Mouse (Mus musculus) lung, adult 2 months (tissue): ENCODE measurements around the gene Rtn4rl1.

Source experiments
- CTCF ChIP-seq: fragments of 200-500 bp; IDR thresholded peaks from 2 replicates; pipeline ENCODE4 v1.5.1; 2011; ENCODE audit warnings: mild to moderate bottlenecking, low read length, control low read depth; ENCODE audit not compliant: insufficient read depth
- POLR2A ChIP-seq: fragments of 200-500 bp; IDR thresholded peaks from 2 replicates; pipeline ENCODE4 v1.6.1; 2011; ENCODE audit warnings: low read depth, mild to moderate bottlenecking, control low read depth, low read length, borderline replicate concordance; ENCODE audit errors: extremely low read depth

DNA sequence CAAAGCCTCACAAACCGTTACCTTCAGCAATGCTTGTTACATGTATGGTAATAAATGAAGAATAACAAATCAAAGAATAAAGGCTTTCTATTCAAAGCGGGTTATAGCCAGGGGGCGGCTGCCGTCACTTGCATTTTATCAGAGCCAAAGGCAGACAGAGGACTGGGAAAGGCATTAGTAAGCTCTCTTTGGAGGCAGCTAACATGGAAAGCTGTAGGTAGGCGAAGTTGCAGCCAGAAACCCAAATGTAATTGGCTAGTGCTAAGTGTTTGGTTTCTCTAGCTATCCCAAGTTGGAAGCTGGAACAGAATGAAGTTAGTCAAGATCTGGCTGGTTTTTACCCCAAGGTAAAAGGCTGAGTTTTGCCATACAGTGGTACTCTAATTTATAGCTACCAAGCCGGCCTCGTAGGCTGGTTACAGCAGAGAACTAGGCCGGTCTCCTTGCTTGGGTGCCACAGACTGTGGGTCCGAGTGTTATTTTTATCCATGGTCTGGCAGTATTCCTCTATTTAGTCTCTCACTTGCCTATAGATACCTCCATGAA lies 49.2 kb downstream of the Rtn4rl1 start:
- TF ChIP-seq CTCF (no peak), POLR2A (no peak)
